Mouse (Mus musculus) mouse embryonic stem cell (cell line): Measurements from ENCODE around the gene Gm20481.

Source experiments
- in situ Hi-C, 2 experiments: fragments of 300-500 bp; cut with MboI; formaldehyde crosslinking; loops; 1 replicate in 1 of 2; 3 replicates in 1 of 2; pipeline ENCODE4 v1.14.3; 2019 to 2020; ENCODE audit warnings: low sequenced_read_pairs in 2 of 2, low pct_unique_long_range_greater_than_20kb in 1 of 2, mixed read lengths in 1 of 2; ENCODE audit not compliant: unreplicated experiment in 1 of 2

The Gm20481 gene

DNA sequence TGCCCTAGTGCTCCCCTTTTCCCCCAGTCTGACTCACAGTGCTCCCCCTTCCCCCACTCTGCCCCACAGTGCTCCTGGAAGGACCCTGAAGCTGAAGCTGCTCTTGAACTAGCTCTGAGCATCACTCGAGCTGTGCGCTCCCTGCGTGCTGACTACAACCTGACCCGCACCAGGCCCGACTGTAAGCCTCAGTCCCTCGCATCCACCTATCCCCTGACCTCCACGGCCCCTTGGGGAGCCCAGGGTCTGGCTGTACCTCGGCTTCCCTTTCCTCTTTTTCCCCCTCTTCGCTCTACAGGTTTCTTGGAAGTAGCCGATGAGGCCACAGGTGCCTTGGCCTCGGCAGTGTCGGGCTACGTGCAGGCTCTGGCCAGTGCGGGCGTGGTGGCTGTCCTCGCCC lies 45.6 kb downstream of the Gm20481 start:
- in situ Hi-C loops: loop anchor here in 1 of 2 experiments (10.0 kb wide), 1 partner anchor 130 kb away; no protein-coding TSS in a partner anchor

DNA sequence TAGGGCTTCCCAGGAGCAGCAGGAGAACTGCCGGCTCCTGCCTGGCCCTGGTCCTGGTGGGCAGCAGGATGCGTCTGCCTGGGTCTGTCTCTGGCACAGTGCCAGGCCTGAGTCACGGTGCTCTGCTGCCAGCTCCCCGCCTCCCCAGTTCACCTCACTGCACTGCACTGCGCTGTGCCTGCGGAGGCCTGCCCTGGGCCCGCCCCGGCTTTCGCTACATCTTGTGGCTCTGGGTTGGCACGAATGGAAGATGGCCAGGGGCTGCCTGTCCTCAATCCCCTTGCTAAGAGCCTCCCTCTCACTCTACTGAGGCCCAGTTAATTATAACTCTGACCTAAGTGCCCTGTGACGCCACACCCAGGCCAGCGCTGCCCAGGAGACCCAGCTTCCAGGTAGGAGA lies 46.7 kb downstream of the Gm20481 start, which contains the start of gene Vwa7:
Vwa7 (plus strand) TSS at position 204 of the 400 bp plus-strand sequence.
- in situ Hi-C loops: loop anchor here in 1 of 2 experiments (10.0 kb wide), 1 partner anchor 128 kb away; no protein-coding TSS in a partner anchor

DNA sequence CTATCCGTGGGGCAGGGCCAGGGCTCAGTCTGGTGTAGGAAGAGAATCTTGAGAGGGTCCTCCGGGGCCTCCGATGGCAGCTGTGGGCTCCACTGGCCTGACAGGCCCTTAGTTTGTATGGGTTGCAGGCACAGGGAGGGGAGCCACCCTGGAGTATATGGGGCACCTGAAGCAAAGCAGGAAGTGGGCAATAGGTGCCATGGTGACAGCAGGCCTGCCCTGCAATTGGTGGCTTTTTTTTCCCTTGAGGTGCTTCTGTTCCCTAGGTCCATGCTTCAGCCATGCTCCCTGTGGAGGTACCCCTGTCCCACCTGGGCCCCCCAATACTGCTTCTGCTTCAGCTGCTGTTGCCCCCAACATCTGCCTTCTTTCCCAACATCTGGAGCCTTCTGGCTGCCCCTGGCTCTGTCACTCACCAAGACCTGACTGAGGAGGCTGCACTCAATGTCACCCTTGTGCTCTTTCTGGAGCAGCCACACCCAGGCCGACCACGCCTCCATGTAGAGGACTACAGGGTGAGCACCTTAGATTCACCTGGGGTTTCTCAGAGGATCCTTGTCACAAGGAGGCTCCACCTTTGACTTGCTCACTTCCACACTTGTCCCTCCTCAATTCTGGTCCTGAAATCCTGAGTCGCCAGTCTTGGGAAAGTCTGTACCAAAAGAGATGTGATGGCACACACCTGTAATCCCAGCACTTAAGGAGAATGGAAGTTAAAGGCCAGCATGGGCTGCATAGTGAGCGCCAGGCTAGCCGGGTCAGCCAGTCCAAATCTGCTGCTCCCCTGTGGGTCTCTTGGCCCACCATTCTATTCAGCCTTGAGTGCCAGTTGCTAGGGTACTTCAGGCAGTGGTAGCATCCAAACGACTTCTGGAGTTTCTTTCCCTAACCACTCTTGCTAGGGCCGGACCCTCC lies 47.3 kb downstream of the Gm20481 start:
- in situ Hi-C loops: loop anchor here in 1 of 2 experiments (10.0 kb wide), 1 partner anchor 128 kb away; no protein-coding TSS in a partner anchor

DNA sequence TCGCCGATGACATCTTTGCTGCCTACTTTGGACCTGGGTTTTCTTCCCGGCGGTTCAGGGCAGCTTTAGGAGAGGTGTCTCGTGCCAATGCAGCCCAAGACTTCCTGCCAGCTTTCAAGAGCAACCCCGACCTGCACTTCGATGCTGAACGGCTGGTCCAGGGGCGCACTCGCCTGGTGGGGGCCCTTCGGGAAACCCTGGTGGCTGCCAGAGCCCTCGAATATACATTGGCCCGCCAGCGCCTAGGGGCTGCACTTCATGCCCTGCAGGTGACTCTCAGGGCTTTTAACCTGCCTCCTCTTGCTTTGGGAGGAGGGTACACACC lies 48.0 kb downstream of the Gm20481 start:
- in situ Hi-C loops: loop anchor here in 1 of 2 experiments (10.0 kb wide), 1 partner anchor 127 kb away; no protein-coding TSS in a partner anchor

DNA sequence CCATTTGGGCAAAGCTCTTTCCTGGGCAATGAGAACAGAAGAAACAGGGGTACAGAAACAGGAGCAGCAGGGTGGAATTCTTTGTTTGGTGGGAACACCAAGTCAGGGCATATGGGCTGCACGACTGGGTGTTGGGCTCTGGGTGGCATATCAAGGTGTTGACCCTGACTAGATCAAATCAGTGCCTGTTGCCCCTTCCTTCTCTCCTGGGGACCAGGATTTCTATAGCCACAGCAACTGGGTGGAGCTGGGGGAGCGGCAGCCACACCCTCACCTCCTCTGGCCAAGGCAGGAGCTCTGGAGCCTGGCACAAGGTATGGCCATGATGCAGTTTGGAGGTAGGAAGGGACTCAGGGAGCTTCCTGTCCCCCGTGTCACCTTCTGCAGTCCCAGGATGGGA lies 48.5 kb downstream of the Gm20481 start:
- in situ Hi-C loops: loop anchor here in 1 of 2 experiments (10.0 kb wide), 1 partner anchor 127 kb away; no protein-coding TSS in a partner anchor

DNA sequence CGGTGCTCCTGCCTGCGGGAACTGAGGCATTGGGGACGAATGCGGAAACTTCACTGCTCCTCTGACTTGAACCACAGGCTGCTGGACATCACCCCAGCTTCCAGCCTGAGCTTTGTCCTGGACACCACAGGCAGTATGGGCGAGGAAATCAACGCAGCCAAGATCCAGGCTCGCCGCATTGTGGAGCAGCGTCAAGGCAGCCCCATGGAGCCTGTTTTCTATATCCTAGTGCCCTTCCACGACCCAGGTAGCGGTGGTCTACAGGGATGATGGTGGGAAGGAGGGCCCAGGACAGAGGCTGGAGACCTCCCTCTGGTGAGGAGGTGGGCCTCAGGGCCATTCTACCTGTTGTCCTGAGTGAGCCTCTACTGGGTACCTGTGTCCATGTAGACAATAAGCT lies 50.2 kb downstream of the Gm20481 start:
- in situ Hi-C loops: loop anchor here (5.0 to 10.0 kb wide), 2 partner anchors 92 to 125 kb away; no protein-coding TSS in a partner anchor

DNA sequence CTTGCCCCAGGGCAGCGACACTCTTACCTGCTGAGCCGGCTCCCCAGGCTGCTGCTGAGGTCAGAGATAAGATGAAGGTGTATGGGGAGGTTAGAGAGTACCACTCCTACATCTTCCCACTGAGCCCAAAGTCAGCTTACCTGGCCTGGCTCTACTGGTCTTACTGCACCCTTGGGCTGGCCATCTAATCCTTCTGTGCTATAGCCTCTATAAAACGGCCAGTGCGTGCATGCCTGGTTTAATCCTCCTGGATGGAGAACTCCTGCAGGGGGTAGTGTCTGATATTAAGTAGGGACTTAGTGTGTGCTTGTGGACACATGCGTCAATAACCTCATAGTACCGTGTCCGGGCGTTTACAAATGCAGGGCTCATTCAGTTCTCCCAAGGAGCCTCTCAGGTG lies 50.8 kb downstream of the Gm20481 start:
- in situ Hi-C loops: loop anchor here in 1 of 2 experiments (5.0 kb wide), 1 partner anchor 92 kb away; no protein-coding TSS in a partner anchor

DNA sequence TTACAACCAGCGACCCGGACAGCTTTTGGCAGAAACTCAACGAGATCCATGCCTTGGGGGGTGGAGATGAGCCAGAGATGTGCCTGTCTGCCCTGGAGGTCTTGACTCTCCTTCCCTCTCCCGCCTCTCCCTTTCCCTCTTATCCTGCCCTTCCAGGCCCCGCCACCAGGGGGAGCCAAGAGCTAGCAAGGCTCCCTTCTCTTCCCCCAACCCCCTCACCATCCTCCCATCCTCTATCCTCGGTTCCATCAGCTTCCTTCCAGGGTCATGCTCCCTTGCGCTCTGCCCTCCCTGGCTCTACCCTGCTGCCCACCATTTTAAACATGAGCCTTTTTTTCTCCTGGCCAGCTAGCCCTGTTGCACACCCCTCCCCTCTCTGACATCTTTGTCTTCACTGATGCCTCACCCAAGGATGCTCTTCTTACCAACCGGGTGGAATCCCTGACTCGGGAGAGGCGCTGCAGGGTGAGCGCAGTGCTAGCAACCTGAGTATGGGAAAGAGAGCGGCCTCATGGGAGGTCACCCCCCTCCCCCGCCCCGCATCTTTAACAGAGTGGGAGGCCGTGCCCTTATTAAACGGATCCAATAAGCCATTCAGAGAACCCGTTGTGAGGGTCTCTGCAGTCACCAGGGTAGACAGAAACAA lies 51.6 kb downstream of the Gm20481 start:
- in situ Hi-C loops: loop anchor here in 1 of 2 experiments (5.0 kb wide), 1 partner anchor 91 kb away; no protein-coding TSS in a partner anchor
